Mouse (Mus musculus) lung, embryonic 15.5 days (tissue): ENCODE results near the gene Arhgap23. TPM values are rescaled to one million over a fixed set of nuclear protein-coding genes. Genes with fewer than 3 reads are reported as not detected.

Source experiments
- ATAC-seq: fragments of 200-750 bp; cut with Nextera tagmentation; 2 replicates; pipeline ENCODE4 v1.8.0; 2017; ENCODE audit warnings: moderate number of reproducible peaks, borderline replicate concordance; ENCODE audit not compliant: low FRiP score, low TSS enrichment; ENCODE audit errors: extremely low read depth
- H3K27ac ChIP-seq: fragments of 300-500 bp; sonication (generic); 2 replicates; pipeline ENCODE4 v1.5.1; 2015; ENCODE audit warnings: moderate library complexity, mild to moderate bottlenecking, inconsistent platforms
- H3K27me3 ChIP-seq: fragments of 300-500 bp; sonication (generic); 2 replicates; pipeline ENCODE4 v1.6.1; 2015; ENCODE audit warnings: inconsistent platforms
- H3K36me3 ChIP-seq: fragments of 300-500 bp; sonication (generic); 2 replicates; pipeline ENCODE4 v1.6.1; 2015; ENCODE audit warnings: inconsistent platforms
- H3K4me1 ChIP-seq: fragments of 300-500 bp; sonication (generic); 2 replicates; pipeline ENCODE4 v1.6.1; 2015; ENCODE audit warnings: inconsistent platforms
- H3K4me2 ChIP-seq: fragments of 300-500 bp; sonication (generic); 2 replicates; pipeline ENCODE4 v1.6.1; 2015; ENCODE audit warnings: inconsistent platforms, mild to moderate bottlenecking, moderate library complexity
- H3K4me3 ChIP-seq: fragments of 300-500 bp; sonication (generic); 2 replicates; pipeline ENCODE4 v1.5.1; 2015; ENCODE audit warnings: mild to moderate bottlenecking, inconsistent platforms
- H3K9ac ChIP-seq: fragments of 300-500 bp; sonication (generic); 2 replicates; pipeline ENCODE4 v1.6.1; 2015; ENCODE audit warnings: inconsistent platforms
- H3K9me3 ChIP-seq: fragments of 300-500 bp; sonication (generic); 2 replicates; pipeline ENCODE4 v1.6.1; 2016; ENCODE audit warnings: inconsistent platforms
- WGBS: fragments of 180-500 bp; shearing (Covaris S2); methylation state at CpG from one replicate; pipeline ENCODE4 v1.1.7; 2015; 5-methylcytosine and 5-hydroxymethylcytosine counted together
- polyA plus RNA-seq: library from polyadenylated mRNA; unstranded; fragments of >200 nt; fragmentation: Nextera tagmentation; extraction: Ambion mirVana; gene quantifications from 2 replicates; pipeline ENCODE4 v1.2.1, GENCODE M21; 2015

Gene Arhgap23
- polyA plus RNA-seq, 1 experiment from 2014 or later: 7.4 TPM

DNA sequence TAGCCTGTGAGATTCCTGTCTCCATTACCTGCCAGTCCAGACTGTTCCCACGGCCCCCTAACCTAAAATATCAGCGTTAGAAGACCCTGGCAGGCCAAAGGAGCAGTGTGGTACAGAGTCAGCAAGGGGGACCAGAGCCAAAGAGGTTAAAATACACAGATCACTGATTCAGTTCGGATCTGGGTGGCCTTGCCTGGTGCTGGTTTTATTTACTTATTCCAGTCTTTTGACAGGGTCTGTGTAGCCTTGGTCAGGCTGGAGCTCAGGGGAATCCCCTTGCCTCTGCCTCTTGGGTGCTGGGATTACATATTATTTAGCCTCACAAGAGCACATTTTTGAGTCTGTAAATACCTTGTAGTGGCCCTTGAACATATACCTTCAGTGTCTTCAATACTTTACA lies 9.5 kb downstream of the Arhgap23 start:
- Histone ChIP-seq H3K4me1 (peaks cover 49% of the 10 kb centered on the region), H3K27ac (no peak overlapping the region; the same call in 1 of the 2 replicates), H3K9ac (no peak overlapping the region), H3K4me3 (no peak overlapping the region), H3K36me3 (no peaks in the 10 kb centered on the region), H3K9me3 (no peaks in the 10 kb centered on the region), H3K4me2 (no peak overlapping the region), H3K27me3 (no peaks in the 10 kb centered on the region)
- ATAC-seq: no peak
- WGBS: 35% methylated on average over 3 of the region's 3 CpGs

- 1% methylated on average over 32 of the region's 32 CpGs for WGBS
- H3K4me1 ChIP-seq: peaks cover 40% of the 10 kb centered on the region
- no peaks in the 10 kb centered on the region for H3K36me3 ChIP-seq
- peak; percentile 84 for ATAC-seq
- no peaks in the 10 kb centered on the region for H3K9me3 ChIP-seq
- H3K9ac ChIP-seq: peak overlapping the region; percentile 6; the same call in 1 of the 2 replicates
- H3K27me3 ChIP-seq: no peaks in the 10 kb centered on the region
- peak overlapping the region; percentile 76 for H3K4me2 ChIP-seq
- peak overlapping the region; percentile 33 for H3K4me3 ChIP-seq
- H3K27ac ChIP-seq: peak overlapping the region; percentile 75
Observed at GRCm38 (mm10) chr11:97427794-97428725, 12.7 kb downstream of the Arhgap23 start.

DNA sequence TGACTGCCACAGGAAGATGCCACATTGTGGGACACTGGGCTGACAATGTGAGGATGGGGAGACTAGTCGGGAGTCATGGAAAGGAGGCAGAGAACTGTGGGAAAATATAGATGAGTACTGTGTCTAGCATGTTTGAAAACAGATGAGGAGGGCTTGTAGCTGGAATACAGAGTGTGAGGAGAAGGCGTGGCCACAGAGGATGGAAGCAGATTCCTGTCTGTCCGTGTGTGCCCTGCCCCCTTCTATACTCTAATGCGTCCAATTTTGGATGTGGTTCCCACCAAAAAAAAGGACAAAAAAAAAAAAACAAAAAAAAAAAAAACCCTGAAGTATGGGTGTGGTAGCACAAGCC lies 13.4 kb downstream of the Arhgap23 start:
- peak overlapping the region; percentile 6; the same call in 1 of the 2 replicates for H3K9ac ChIP-seq

GRCm38 (mm10) chr11:97429615-97430014 lies 14.3 kb downstream of the Arhgap23 start:
- 65% methylated on average over 8 of the region's 8 CpGs for WGBS
- H3K4me2 ChIP-seq: no peak overlapping the region
- H3K9me3 ChIP-seq: no peaks in the 10 kb centered on the region
- H3K9ac ChIP-seq: no peak overlapping the region
- ATAC-seq: no peak
- H3K27me3 ChIP-seq: no peaks in the 10 kb centered on the region
- H3K36me3 ChIP-seq: no peaks in the 10 kb centered on the region
- H3K4me1 ChIP-seq: peaks cover 39% of the 10 kb centered on the region
- no peak overlapping the region for H3K4me3 ChIP-seq
- no peak overlapping the region for H3K27ac ChIP-seq

More for the DNA sequence above, 13.4 kb downstream of the Arhgap23 start:
- no peaks in the 10 kb centered on the region for H3K9me3 ChIP-seq
- peak overlapping the region; percentile 33 for H3K4me3 ChIP-seq
- H3K27me3 ChIP-seq: no peaks in the 10 kb centered on the region
- H3K4me2 ChIP-seq: peak overlapping the region; percentile 76
- peak overlapping the region; percentile 75 for H3K27ac ChIP-seq
- ATAC-seq: peak; percentile 6; the same call in 1 of the 2 replicates
- no peaks in the 10 kb centered on the region for H3K36me3 ChIP-seq
- 23% methylated on average over 4 of the region's 4 CpGs for WGBS
- H3K4me1 ChIP-seq: peaks cover 43% of the 10 kb centered on the region

GRCm38 (mm10) chr11:97432015-97432414 lies 16.7 kb downstream of the Arhgap23 start:
- no peak overlapping the region for H3K4me3 ChIP-seq
- WGBS: 17% methylated on average over 3 of the region's 3 CpGs
- H3K9ac ChIP-seq: no peak overlapping the region
- H3K27me3 ChIP-seq: no peaks in the 10 kb centered on the region
- ATAC-seq: no peak
- H3K4me2 ChIP-seq: no peak overlapping the region
- H3K4me1 ChIP-seq: peaks cover 58% of the 10 kb centered on the region
- no peak overlapping the region for H3K27ac ChIP-seq
- H3K9me3 ChIP-seq: no peaks in the 10 kb centered on the region
- H3K36me3 ChIP-seq: no peaks in the 10 kb centered on the region

GRCm38 (mm10) chr11:97432983-97433539 lies 17.7 kb downstream of the Arhgap23 start:
- Histone ChIP-seq H3K9me3 (no peaks in the 10 kb centered on the region), H3K4me2 (no peak overlapping the region), H3K36me3 (no peaks in the 10 kb centered on the region), H3K27me3 (no peaks in the 10 kb centered on the region), H3K4me3 (no peak overlapping the region), H3K4me1 (peaks cover 58% of the 10 kb centered on the region), H3K9ac (no peak overlapping the region), H3K27ac (no peak overlapping the region)
- 55% methylated on average over 8 of the region's 8 CpGs for WGBS
- ATAC-seq: no peak

- H3K4me2 ChIP-seq: no peak overlapping the region
- H3K9ac ChIP-seq: no peak overlapping the region
- no peak for ATAC-seq
- H3K9me3 ChIP-seq: no peaks in the 10 kb centered on the region
- no peaks in the 10 kb centered on the region for H3K27me3 ChIP-seq
- H3K27ac ChIP-seq: peak overlapping the region; percentile 95; the same call in 1 of the 2 replicates
- no peaks in the 10 kb centered on the region for H3K36me3 ChIP-seq
- no peak overlapping the region for H3K4me3 ChIP-seq
- WGBS: 76% methylated on average over 8 of the region's 8 CpGs
- peaks cover 59% of the 10 kb centered on the region for H3K4me1 ChIP-seq
Observed at GRCm38 (mm10) chr11:97434121-97434520, 18.8 kb downstream of the Arhgap23 start.

DNA sequence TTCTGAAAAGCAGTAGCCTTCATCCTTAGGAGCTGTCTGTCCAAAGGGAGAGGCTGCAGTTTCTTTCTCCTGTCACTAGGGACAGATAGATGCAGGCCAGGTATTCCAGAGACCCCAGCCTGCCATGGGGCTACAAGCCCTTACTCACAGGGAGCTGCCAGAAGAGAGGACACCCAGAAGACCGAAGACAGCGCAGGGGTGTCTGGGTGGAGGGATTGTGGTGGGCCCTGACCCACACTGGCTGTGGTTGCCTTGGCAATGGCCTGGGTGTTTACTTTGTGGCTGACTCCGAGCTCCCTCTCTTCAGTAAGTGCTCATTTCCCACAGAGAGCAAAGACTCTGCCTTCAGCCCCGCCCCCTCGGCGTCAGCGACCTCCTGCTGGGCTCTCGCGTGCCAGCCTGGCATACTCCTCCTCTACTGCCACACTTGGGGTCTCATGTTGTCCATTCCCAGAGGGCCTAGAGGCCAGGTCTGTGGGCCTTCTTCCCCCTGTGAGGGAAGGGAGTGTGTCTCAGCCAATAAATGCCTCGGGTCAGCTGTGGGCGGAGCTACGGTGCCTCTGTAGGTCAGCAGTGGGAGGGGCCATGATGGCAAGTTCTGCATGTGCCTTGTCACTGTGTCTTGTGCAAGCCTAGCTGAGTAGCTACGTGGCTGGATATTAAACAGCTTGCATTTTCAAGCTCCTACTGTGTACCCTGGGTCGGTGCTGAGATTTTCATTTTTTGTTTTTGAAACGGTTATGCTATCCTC lies 19.5 kb downstream of the Arhgap23 start:
- Histone ChIP-seq H3K27me3 (no peaks in the 10 kb centered on the region), H3K4me1 (peaks cover 59% of the 10 kb centered on the region), H3K36me3 (no peaks in the 10 kb centered on the region), H3K4me2 (peak overlapping the region; percentile 62), H3K4me3 (peak overlapping the region; percentile 41), H3K9me3 (no peaks in the 10 kb centered on the region), H3K27ac (peak overlapping the region; percentile 95), H3K9ac (peak overlapping the region; percentile 34; the same call in 1 of the 2 replicates)
- peak; percentile 74 for ATAC-seq
- 2% methylated on average over 15 of the region's 15 CpGs for WGBS

GRCm38 (mm10) chr11:97435808-97436491 lies 20.6 kb downstream of the Arhgap23 start:
- Histone ChIP-seq H3K4me3 (no peak overlapping the region), H3K36me3 (no peaks in the 10 kb centered on the region), H3K9me3 (no peaks in the 10 kb centered on the region), H3K27ac (peak overlapping the region; percentile 95), H3K9ac (peak overlapping the region; percentile 1; the same call in 1 of the 2 replicates), H3K27me3 (no peaks in the 10 kb centered on the region), H3K4me2 (peak overlapping the region; percentile 62), H3K4me1 (peaks cover 62% of the 10 kb centered on the region)
- ATAC-seq: 0 out of 2 replicates have a peak, but pooled peaks have one; percentile 2
- WGBS: 35% methylated on average over 13 of the region's 13 CpGs

GRCm38 (mm10) chr11:97437745-97438144 lies 22.4 kb downstream of the Arhgap23 start:
- Histone ChIP-seq H3K27ac (peak overlapping the region; percentile 95), H3K9me3 (no peaks in the 10 kb centered on the region), H3K36me3 (no peaks in the 10 kb centered on the region), H3K27me3 (no peaks in the 10 kb centered on the region), H3K4me3 (no peak overlapping the region), H3K4me2 (peak overlapping the region; percentile 35), H3K4me1 (peaks cover 80% of the 10 kb centered on the region), H3K9ac (no peak overlapping the region; the same call in 1 of the 2 replicates)
- 1% methylated on average over 5 of the region's 5 CpGs for WGBS
- peak; percentile 37; the same call in 1 of the 2 replicates for ATAC-seq

DNA sequence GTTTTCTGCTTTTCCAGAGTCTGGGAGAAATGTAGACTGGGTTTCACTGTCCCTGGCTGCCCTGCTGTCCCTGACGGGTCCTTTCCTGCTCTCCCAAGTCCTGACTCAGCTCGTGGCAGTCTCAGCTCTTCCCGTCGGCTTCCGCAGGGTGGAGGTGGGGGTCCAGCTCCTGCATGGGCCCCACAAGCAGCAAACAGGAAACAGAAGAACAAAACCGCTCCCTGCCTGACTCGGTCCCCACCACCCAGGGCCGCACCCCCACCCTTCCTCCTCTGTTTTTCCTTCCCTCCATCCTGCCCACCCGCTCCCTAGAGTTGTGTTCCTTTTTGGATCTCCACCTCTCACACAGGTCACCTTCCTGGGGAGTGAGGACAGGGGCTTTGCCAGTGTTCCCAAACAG lies 23.5 kb downstream of the Arhgap23 start:
- ATAC-seq: no peak

More for the DNA sequence above, 23.5 kb downstream of the Arhgap23 start:
- peaks cover 82% of the 10 kb centered on the region for H3K4me1 ChIP-seq
- no peak overlapping the region for H3K4me3 ChIP-seq
- peak overlapping the region; percentile 78 for H3K4me2 ChIP-seq
- H3K9me3 ChIP-seq: no peaks in the 10 kb centered on the region
- H3K27me3 ChIP-seq: no peaks in the 10 kb centered on the region
- H3K27ac ChIP-seq: peak overlapping the region; percentile 95
- H3K36me3 ChIP-seq: no peaks in the 10 kb centered on the region; the same call in 1 of the 2 replicates
- no peak overlapping the region for H3K9ac ChIP-seq
- WGBS: 39% methylated on average over 9 of the region's 9 CpGs
